Mouse (Mus musculus) midbrain, embryonic 11.5 days (tissue): Measurements from ENCODE around the gene Lgr6. TPM values are rescaled to one million over a fixed set of nuclear protein-coding genes. Genes with fewer than 3 reads are reported as not detected.
A peak's percentile ranks its signal among the peaks of the same experiment; 100 is the strongest.

ENCODE experiments used
- ATAC-seq: fragments of 200-750 bp; cut with Nextera tagmentation; 2 replicates; pipeline ENCODE4 v1.8.0; 2017; ENCODE audit warnings: moderate TSS enrichment, moderate library complexity; ENCODE audit not compliant: low FRiP score
- DNase-seq: peaks from one replicate; pipeline ENCODE4 v3.0.0; 2015; ENCODE audit warnings: low spot score; ENCODE audit errors: missing footprints
- H3K27ac ChIP-seq: fragments of 300-500 bp; sonication (generic); 2 replicates; pipeline ENCODE4 v1.5.1; 2014; ENCODE audit warnings: low read depth, low read length
- H3K27me3 ChIP-seq: fragments of 300-500 bp; sonication (generic); 2 replicates; pipeline ENCODE4 v1.6.1; 2014; ENCODE audit warnings: mild to moderate bottlenecking, low read length, moderate library complexity, mixed read lengths; ENCODE audit not compliant: control insufficient read depth, insufficient read depth
- H3K36me3 ChIP-seq: fragments of 300-500 bp; sonication (generic); 2 replicates; pipeline ENCODE4 v1.6.1; 2014; ENCODE audit warnings: mild to moderate bottlenecking, low read length, moderate library complexity, mixed read lengths; ENCODE audit not compliant: control insufficient read depth, insufficient read depth
- H3K4me1 ChIP-seq: fragments of 300-500 bp; sonication (generic); 2 replicates; pipeline ENCODE4 v1.6.1; 2014; ENCODE audit warnings: low read length; ENCODE audit not compliant: control insufficient read depth, insufficient read depth
- H3K4me2 ChIP-seq: fragments of 300-500 bp; sonication (generic); 2 replicates; pipeline ENCODE4 v1.6.1; 2014; ENCODE audit warnings: mild to moderate bottlenecking, moderate library complexity
- H3K4me3 ChIP-seq: fragments of 300-500 bp; sonication (generic); 2 replicates; pipeline ENCODE4 v1.5.1; 2014; ENCODE audit warnings: low read depth, low read length
- H3K9ac ChIP-seq: fragments of 300-500 bp; sonication (generic); 2 replicates; pipeline ENCODE4 v1.6.1; 2014; ENCODE audit warnings: low read length
- H3K9me3 ChIP-seq: fragments of 300-500 bp; sonication (generic); 2 replicates; pipeline ENCODE4 v1.6.1; 2016; ENCODE audit warnings: low read length; ENCODE audit not compliant: control insufficient read depth
- WGBS: fragments of 180-500 bp; shearing (Covaris S2); extraction: QIAGEN DNeasy Blood & Tissue Kit; methylation state at CpG from one replicate; pipeline ENCODE4 v1.1.7; 2014; 5-methylcytosine and 5-hydroxymethylcytosine counted together
- polyA plus RNA-seq: library from polyadenylated mRNA; unstranded; fragments of >200 nt; fragmentation: Nextera tagmentation; extraction: Ambion mirVana; gene quantifications from 2 replicates; pipeline ENCODE4 v1.2.1, GENCODE M21; 2014

Lgr6 gene
- polyA plus RNA-seq, 1 experiment from 2014 or later: 0.12 TPM

DNA sequence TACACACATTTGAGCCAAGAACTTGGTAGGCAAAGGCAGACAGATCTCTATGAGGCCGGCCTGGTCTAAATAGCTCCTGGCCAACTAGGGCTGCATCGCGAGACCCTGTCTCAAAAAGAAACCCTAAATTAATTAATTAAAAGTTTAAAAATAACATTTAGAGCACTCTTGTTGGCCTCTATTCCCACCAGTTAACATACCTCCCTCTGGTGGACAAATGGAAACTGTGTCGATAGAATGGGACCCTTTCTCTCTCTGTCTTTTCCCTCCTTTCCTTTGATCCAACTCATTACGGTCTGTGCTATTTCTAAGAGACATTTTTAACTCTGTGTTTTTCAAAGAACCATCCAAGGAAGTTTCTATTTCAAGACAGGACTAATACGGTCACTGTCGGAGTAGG lies 144.4 kb downstream of the Lgr6 start:
- Histone ChIP-seq H3K4me2 (no peak overlapping the region), H3K9ac (no peak overlapping the region), H3K4me1 (peaks cover 9% of the 10 kb centered on the region; the same call in 1 of the 2 replicates), H3K4me3 (no peak overlapping the region), H3K27ac (no peak overlapping the region), H3K9me3 (no peaks in the 10 kb centered on the region), H3K27me3 (no peaks in the 10 kb centered on the region), H3K36me3 (no peaks in the 10 kb centered on the region)
- DNase-seq: no peak
- no peak for ATAC-seq
- WGBS: 70% methylated on average over 7 of the region's 7 CpGs

DNA sequence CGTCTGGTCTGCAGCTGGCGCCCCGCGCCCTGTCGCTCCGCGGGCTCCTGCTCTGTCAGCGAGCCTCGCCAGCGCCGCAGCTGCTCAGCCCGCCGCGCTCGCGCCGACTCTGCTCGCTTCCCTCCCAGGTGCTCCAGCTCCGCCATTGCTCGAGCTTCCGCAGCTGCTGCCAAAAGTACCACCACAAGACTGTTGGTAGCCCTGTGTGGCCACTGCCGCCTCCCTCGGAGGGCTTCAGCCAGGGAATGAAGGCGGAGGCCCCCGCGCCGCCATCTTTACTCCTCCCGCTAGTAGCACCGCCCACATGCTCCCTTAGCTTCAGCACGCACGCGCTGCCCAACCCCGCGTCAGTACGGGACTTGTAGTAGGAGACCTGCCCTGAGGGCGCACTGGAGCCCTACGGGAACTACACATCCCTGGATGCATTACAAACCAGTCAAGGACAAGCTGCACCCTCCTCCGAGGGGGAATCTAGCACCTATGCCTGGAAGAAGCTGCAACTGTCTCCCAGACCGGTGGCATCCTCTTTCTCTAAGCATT lies 149.4 kb downstream of the Lgr6 start, which contains the start of gene Ppp1r12b:
Ppp1r12b (minus strand) TSS at position 306 of the 540 bp plus-strand sequence.
- DNase-seq: peak; percentile 98
- H3K4me1 ChIP-seq: peaks cover 8% of the 10 kb centered on the region
- peak; percentile 99 for ATAC-seq
- peak within 1 kb of the TSS; percentile 63 for H3K27ac ChIP-seq
- peak within 1 kb of the TSS; percentile 82 for H3K4me2 ChIP-seq
- H3K36me3 ChIP-seq: no peaks in the 10 kb centered on the region
- under 1% methylated on average over 39 of the region's 39 CpGs for WGBS
- peak within 1 kb of the TSS; percentile 82 for H3K9ac ChIP-seq
- H3K4me3 ChIP-seq: peak within 1 kb of the TSS; percentile 70
- H3K27me3 ChIP-seq: no peaks in the 10 kb centered on the region
- no peaks in the 10 kb centered on the region for H3K9me3 ChIP-seq

GRCm38 (mm10) chr1:134955050-134955636 lies 149.9 kb downstream of the Lgr6 start:
- DNase-seq (no peak), ATAC-seq (no peak; the same call in 1 of the 2 replicates)

DNA sequence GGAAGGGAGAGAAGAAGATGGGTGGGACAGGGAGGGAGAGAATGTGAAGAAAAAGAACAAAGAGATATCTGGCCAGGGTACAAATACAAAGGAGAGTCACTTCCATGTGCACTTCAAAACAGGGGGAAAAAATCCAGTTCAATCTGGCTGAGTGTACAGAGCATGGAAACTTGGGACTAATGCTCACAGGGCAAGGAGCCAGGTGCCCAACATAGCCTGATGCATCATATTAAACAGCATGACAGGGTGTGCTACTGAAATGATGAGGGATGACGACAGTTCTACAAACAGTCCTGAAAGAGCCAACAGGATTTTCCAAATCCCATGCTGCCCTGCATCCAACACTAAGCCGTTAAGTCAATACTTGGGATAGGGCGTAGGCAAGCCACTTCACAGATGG lies 155.1 kb downstream of the Lgr6 start:
- ATAC-seq (no peak), DNase-seq (no peak)
- Histone ChIP-seq H3K9me3 (no peaks in the 10 kb centered on the region), H3K27ac (no peak overlapping the region), H3K36me3 (peaks cover 2% of the 10 kb centered on the region; the same call in 1 of the 2 replicates), H3K9ac (no peak overlapping the region), H3K27me3 (no peaks in the 10 kb centered on the region), H3K4me3 (no peak overlapping the region), H3K4me1 (peaks cover 5% of the 10 kb centered on the region), H3K4me2 (no peak overlapping the region)
- 88% methylated on average over 3 of the region's 3 CpGs for WGBS

More at GRCm38 (mm10) chr1:134955050-134955636, 149.9 kb downstream of the Lgr6 start:
- Histone ChIP-seq H3K9ac (peak overlapping the region; percentile 82), H3K27me3 (no peaks in the 10 kb centered on the region), H3K36me3 (no peaks in the 10 kb centered on the region), H3K4me1 (peaks cover 8% of the 10 kb centered on the region), H3K4me3 (peak overlapping the region; percentile 70), H3K9me3 (no peaks in the 10 kb centered on the region), H3K27ac (peak overlapping the region; percentile 63), H3K4me2 (peak overlapping the region; percentile 82)
- WGBS: 5% methylated on average over 16 of the region's 16 CpGs

- 88% methylated on average over 7 of the region's 7 CpGs for WGBS
- peaks cover 2% of the 10 kb centered on the region; the same call in 1 of the 2 replicates for H3K36me3 ChIP-seq
- ATAC-seq: no peak
- H3K27ac ChIP-seq: no peak overlapping the region
- DNase-seq: no peak
- no peaks in the 10 kb centered on the region for H3K27me3 ChIP-seq
- H3K4me2 ChIP-seq: no peak overlapping the region
- no peaks in the 10 kb centered on the region for H3K9me3 ChIP-seq
- no peak overlapping the region for H3K9ac ChIP-seq
- no peaks in the 10 kb centered on the region for H3K4me1 ChIP-seq
- H3K4me3 ChIP-seq: no peak overlapping the region
These were observed 157.5 kb downstream of the Lgr6 start for GRCm38 (mm10) chr1:134947590-134947989.

GRCm38 (mm10) chr1:134942898-134943297 lies 162.2 kb downstream of the Lgr6 start:
- WGBS: 93% methylated on average over 2 of the region's 2 CpGs
- DNase-seq (no peak), ATAC-seq (no peak)
- no peak overlapping the region for H3K9ac ChIP-seq
- H3K36me3 ChIP-seq: peaks cover under 1% of the 10 kb centered on the region; the same call in 1 of the 2 replicates
- no peaks in the 10 kb centered on the region for H3K4me1 ChIP-seq
- H3K4me3 ChIP-seq: no peak overlapping the region
- no peak overlapping the region for H3K27ac ChIP-seq
- no peaks in the 10 kb centered on the region for H3K9me3 ChIP-seq
- no peak overlapping the region for H3K4me2 ChIP-seq
- H3K27me3 ChIP-seq: no peaks in the 10 kb centered on the region

DNA sequence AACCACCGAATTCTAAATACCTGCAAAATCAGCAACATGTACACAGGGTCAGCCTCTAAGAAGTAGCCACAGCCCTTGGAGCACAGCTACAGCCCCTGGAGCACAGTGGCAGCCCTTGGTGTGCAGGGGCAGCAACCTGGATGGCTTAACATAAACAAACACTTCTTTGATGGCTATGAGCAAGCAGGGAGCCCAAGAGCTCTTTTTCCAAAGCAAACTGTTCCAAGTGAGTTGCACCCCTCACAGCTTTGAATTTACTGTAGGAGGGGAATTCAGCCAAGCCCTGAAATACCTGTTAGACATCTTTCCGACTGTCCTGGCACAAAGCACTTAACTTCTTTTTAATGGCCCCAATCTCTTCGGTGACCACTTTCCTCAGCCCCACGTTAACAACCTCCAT lies 164.2 kb downstream of the Lgr6 start:
- 83% methylated on average over 4 of the region's 4 CpGs for WGBS
- H3K4me3 ChIP-seq: no peak overlapping the region
- H3K36me3 ChIP-seq: no peaks in the 10 kb centered on the region
- ATAC-seq (no peak), DNase-seq (no peak)
- H3K27me3 ChIP-seq: no peaks in the 10 kb centered on the region
- no peaks in the 10 kb centered on the region for H3K9me3 ChIP-seq
- no peak overlapping the region for H3K9ac ChIP-seq
- no peaks in the 10 kb centered on the region for H3K4me1 ChIP-seq
- H3K4me2 ChIP-seq: no peak overlapping the region
- H3K27ac ChIP-seq: no peak overlapping the region

- Histone ChIP-seq H3K4me2 (no peak overlapping the region), H3K4me1 (no peaks in the 10 kb centered on the region), H3K27ac (no peak overlapping the region), H3K9ac (no peak overlapping the region), H3K27me3 (no peaks in the 10 kb centered on the region), H3K4me3 (no peak overlapping the region), H3K36me3 (no peaks in the 10 kb centered on the region), H3K9me3 (no peaks in the 10 kb centered on the region)
- no peak for ATAC-seq
- DNase-seq: no peak
- 83% methylated on average over 1 of the region's 1 CpGs for WGBS
These were observed 166.8 kb downstream of the Lgr6 start for GRCm38 (mm10) chr1:134938233-134938632.

GRCm38 (mm10) chr1:134936335-134936734 lies 168.7 kb downstream of the Lgr6 start:
- no peaks in the 10 kb centered on the region for H3K27me3 ChIP-seq
- WGBS: 89% methylated on average over 6 of the region's 6 CpGs
- H3K9me3 ChIP-seq: no peaks in the 10 kb centered on the region
- no peak for DNase-seq
- no peak overlapping the region for H3K4me3 ChIP-seq
- no peaks in the 10 kb centered on the region for H3K4me1 ChIP-seq
- H3K9ac ChIP-seq: no peak overlapping the region
- no peak overlapping the region for H3K27ac ChIP-seq
- no peak overlapping the region for H3K4me2 ChIP-seq
- no peaks in the 10 kb centered on the region for H3K36me3 ChIP-seq
- ATAC-seq: no peak
